Mouse (Mus musculus): ENCODE results near the gene Gm34653.

GRCm38 (mm10) chr2:34799357-34800256 is 33.2 kb upstream of the Gm34653 start, which contains the start of gene Rabepk:
- TF ChIP-seq RCOR1 (conservative IDR thresholded peaks at IDR 0.05; ENCODE audit: low read depth, low read length) (0 out of 2 replicates have a peak, but pooled peaks have one; percentile 10), ELF1 (IDR thresholded peaks at IDR 0.05; ENCODE audit: low read depth, low read length) (peak; percentile 96), POLR2AphosphoS2 (IDR thresholded peaks at IDR 0.05; ENCODE audit: low read depth, low read length) (no peak), MAX (IDR thresholded peaks at IDR 0.05; ENCODE audit: low read length) (peak; percentile 28; the same call in 1 of the 2 replicates), CTCF (conservative IDR thresholded peaks at IDR 0.05 in 1 of 2, IDR thresholded peaks at IDR 0.05 in 1 of 2; ENCODE audit: low read depth in 2 of 2, low read length in 2 of 2) (no peak)
